25 mouse cellular contexts compared by ENCODE assay signal in genomic region chr10:103832063-103832462, GRCm38 (mm10).
DNase-seq lines count a peak whose midpoint lies in the region; ATAC-seq and TF ChIP-seq lines count a peak whose summit lies in the region.
"Had no signal": no experiment of that assay in that cellular context is flagged by ENCODE, and none has a peak within 500 bp of the region (broad histone marks: within the 10 kb centered on the region; RNA-seq: fewer than 3 reads in every experiment).

No protein-coding gene starts in this region.

- ATAC-seq in forebrain, embryonic 13.5 days = peak; percentile 74; the same call in 1 of the 2 replicates
- ATAC-seq in midbrain, postnatal 0 days (ENCODE audit: low FRiP score) = no peak
- no peak for ATAC-seq in midbrain, embryonic 14.5 days (ENCODE audit: low FRiP score, low TSS enrichment)
- ATAC-seq: activated CD4-positive, CD25-positive, alpha-beta regulatory T cell, adult 4 months; CD4-positive, CD25-positive, alpha-beta regulatory T cell, adult 4 months; forebrain, embryonic 15.5 days; intestine, postnatal 0 days had no signal

- no peak for TF ChIP-seq CTCF in midbrain, postnatal 0 days (IDR thresholded peaks at IDR 0.05)
- TF ChIP-seq CTCF in brain, embryonic 14.5 days (IDR thresholded peaks at IDR 0.05; ENCODE audit: borderline replicate concordance, extremely low read depth, insufficient read depth, insufficient read length) = no peak

- H3K27me3 ChIP-seq in forebrain, embryonic 13.5 days = no peaks in the 10 kb centered on the region
- no peaks in the 10 kb centered on the region for H3K27me3 ChIP-seq in forebrain, embryonic 10.5 days (ENCODE audit: poor library complexity, severe bottlenecking)
- no peaks in the 10 kb centered on the region for H3K27me3 ChIP-seq in midbrain, postnatal 0 days (ENCODE audit: insufficient read depth, low read length)
- H3K27me3 ChIP-seq in midbrain, embryonic 14.5 days (ENCODE audit: control insufficient read depth, insufficient read depth, low read length) = no peaks in the 10 kb centered on the region
- H3K27me3 ChIP-seq: embryonic facial prominence, embryonic 15.5 days; forebrain, embryonic 15.5 days; heart, embryonic 12.5 days; heart, embryonic 15.5 days had no signal

- H3K36me3 ChIP-seq in forebrain, embryonic 13.5 days (ENCODE audit: poor library complexity, severe bottlenecking) = no peaks in the 10 kb centered on the region
- H3K36me3 ChIP-seq in forebrain, embryonic 10.5 days (replicated peaks) = no peaks in the 10 kb centered on the region
- no peaks in the 10 kb centered on the region for H3K36me3 ChIP-seq in midbrain, postnatal 0 days (ENCODE audit: insufficient read depth, low read length)
- H3K36me3 ChIP-seq in midbrain, embryonic 14.5 days (ENCODE audit: control insufficient read depth, insufficient read depth, low read length) = no peaks in the 10 kb centered on the region
- H3K36me3 ChIP-seq: embryonic facial prominence, embryonic 15.5 days; forebrain, embryonic 15.5 days; heart, embryonic 12.5 days; heart, embryonic 15.5 days; hindbrain, embryonic 10.5 days had no signal

- no peaks in the 10 kb centered on the region for H3K9me3 ChIP-seq in forebrain, embryonic 13.5 days (replicated peaks)
- H3K9me3 ChIP-seq in forebrain, embryonic 10.5 days = no peaks in the 10 kb centered on the region
- H3K9me3 ChIP-seq in midbrain, postnatal 0 days (ENCODE audit: low read length) = no peaks in the 10 kb centered on the region
- no peaks in the 10 kb centered on the region for H3K9me3 ChIP-seq in midbrain, embryonic 14.5 days (ENCODE audit: control insufficient read depth, low read length)
- H3K9me3 ChIP-seq: embryonic facial prominence, embryonic 15.5 days; forebrain, embryonic 15.5 days; heart, embryonic 12.5 days; heart, embryonic 15.5 days; hindbrain, embryonic 10.5 days had no signal

- no peak overlapping the region for H3K9ac ChIP-seq in forebrain, embryonic 13.5 days
- no peak overlapping the region for H3K9ac ChIP-seq in midbrain, postnatal 0 days (replicated peaks; ENCODE audit: low read length, poor library complexity, severe bottlenecking)
- H3K9ac ChIP-seq in midbrain, embryonic 14.5 days (replicated peaks; ENCODE audit: low read length) = no peak overlapping the region
- H3K9ac ChIP-seq: embryonic facial prominence, embryonic 15.5 days; forebrain, embryonic 15.5 days; heart, embryonic 12.5 days; heart, embryonic 15.5 days; hindbrain, embryonic 14.5 days had no signal

- no peak overlapping the region for H3K4me2 ChIP-seq in forebrain, embryonic 13.5 days
- no peak overlapping the region for H3K4me2 ChIP-seq in midbrain, postnatal 0 days (ENCODE audit: low read depth, low read length, poor library complexity, severe bottlenecking)
- H3K4me2 ChIP-seq in midbrain, embryonic 14.5 days (ENCODE audit: low read length) = no peak overlapping the region
- H3K4me2 ChIP-seq: embryonic facial prominence, embryonic 15.5 days; forebrain, embryonic 15.5 days; heart, embryonic 12.5 days; heart, embryonic 15.5 days; hindbrain, embryonic 14.5 days had no signal

- H3K4me1 ChIP-seq in forebrain, embryonic 13.5 days = peaks cover 5% of the 10 kb centered on the region; the same call in 1 of the 2 replicates
- no peaks in the 10 kb centered on the region for H3K4me1 ChIP-seq in forebrain, embryonic 10.5 days
- no peaks in the 10 kb centered on the region for H3K4me1 ChIP-seq in midbrain, postnatal 0 days (ENCODE audit: insufficient read depth, low read length)
- no peaks in the 10 kb centered on the region for H3K4me1 ChIP-seq in midbrain, embryonic 14.5 days (ENCODE audit: control insufficient read depth, insufficient read depth, low read length)
- H3K4me1 ChIP-seq: embryonic facial prominence, embryonic 15.5 days; heart, embryonic 12.5 days; heart, embryonic 15.5 days; hindbrain, embryonic 10.5 days had no signal

- 54% methylated on average over 2 of the region's 2 CpGs for WGBS in forebrain, embryonic 13.5 days
- WGBS in forebrain, embryonic 10.5 days = 84% methylated on average over 2 of the region's 2 CpGs
- WGBS in midbrain, postnatal 0 days = 66% methylated on average over 2 of the region's 2 CpGs
- 77% methylated on average over 2 of the region's 2 CpGs for WGBS in midbrain, embryonic 14.5 days

- H3K4me3 ChIP-seq in forebrain, embryonic 13.5 days = no peak overlapping the region
- no peak overlapping the region for H3K4me3 ChIP-seq in forebrain, embryonic 10.5 days
- no peak overlapping the region for H3K4me3 ChIP-seq in midbrain, postnatal 0 days (ENCODE audit: low read depth, low read length)
- H3K4me3 ChIP-seq in midbrain, embryonic 14.5 days (replicated peaks; ENCODE audit: low read depth, low read length) = no peak overlapping the region
- H3K4me3 ChIP-seq: embryonic facial prominence, embryonic 15.5 days; forebrain, embryonic 15.5 days; heart, embryonic 12.5 days; heart, embryonic 15.5 days; hindbrain, embryonic 10.5 days had no signal

- no peak for DNase-seq in forebrain, embryonic 10.5 days (ENCODE audit: extremely low spot score, low spot score)
- peak; percentile 9 for DNase-seq in midbrain, postnatal 0 days (ENCODE audit: low spot score)
- DNase-seq in midbrain, embryonic 14.5 days = no peak
- peak; percentile 58 for DNase-seq in brain, embryonic 14.5 days (ENCODE audit: low read depth)
- no peak for DNase-seq in lung, postnatal 25 days (ENCODE audit: low spot score)
- DNase-seq: adrenal gland, adult 8-10 months; adrenal gland, postnatal 25 days; cerebellum, adult 18-20 months; cerebellum, adult 9-10 months; cerebellum, postnatal 14 days; embryo, embryonic 11 days; gastrocnemius, postnatal 25 days; heart, adult 18-20 months; heart, postnatal 10 days; heart, postnatal 36 days had no signal

- no peak for TF ChIP-seq POLR2A in brain, embryonic 14.5 days (IDR thresholded peaks at IDR 0.05; ENCODE audit: borderline replicate concordance, extremely low read depth, insufficient read depth, insufficient read length, poor library complexity, severe bottlenecking)

- no peak overlapping the region for H3K27ac ChIP-seq in forebrain, embryonic 13.5 days
- no peak overlapping the region for H3K27ac ChIP-seq in forebrain, embryonic 10.5 days
- no peak overlapping the region for H3K27ac ChIP-seq in midbrain, postnatal 0 days (ENCODE audit: low read depth, low read length)
- no peak overlapping the region for H3K27ac ChIP-seq in midbrain, embryonic 14.5 days (replicated peaks; ENCODE audit: low read depth, low read length)
- H3K27ac ChIP-seq: embryonic facial prominence, embryonic 15.5 days; forebrain, embryonic 15.5 days; heart, embryonic 15.5 days; hindbrain, embryonic 10.5 days; hindbrain, embryonic 14.5 days had no signal

Comparison
In these comparisons a context has a peak if more than half of its experiments do, and no peak if none do; other contexts are left out.
1. DNase-seq: peak in midbrain, postnatal 0 days (single experiment) and brain, embryonic 14.5 days (single experiment); none in forebrain, embryonic 10.5 days (single experiment), midbrain, embryonic 14.5 days (single experiment) and lung, postnatal 25 days (single experiment).